Mouse (Mus musculus): ENCODE results near the gene Nupl1.

- TF ChIP-seq CTCF (IDR thresholded peaks at IDR 0.05; ENCODE audit: low read depth) (no peak), EP300 (optimal IDR thresholded peaks at IDR 0.05) (no peak)
These were observed 49.8 kb upstream of the Nupl1 start for GRCm38 (mm10) chr14:60301024-60301423.

Measured in stomach, postnatal 0 days (tissue).